Mouse (Mus musculus) MEL (cell line): ENCODE results near the gene Tepsin. TPM values are rescaled to one million over a fixed set of nuclear protein-coding genes. Genes with fewer than 3 reads are reported as not detected.

ENCODE experiments used
- DNase-seq: peaks from one replicate; pipeline ENCODE4 v3.0.0; 2011; ENCODE audit warnings: low read depth, low spot score
- H3K27ac ChIP-seq: 2 replicates; pipeline ENCODE4 v1.5.1; 2012; ENCODE audit warnings: low read depth, mild to moderate bottlenecking, control low read depth, low read length, moderate library complexity; ENCODE audit not compliant: control insufficient read depth
- H3K27me3 ChIP-seq, 2 experiments: fragments of 150-350 bp in 1 of 2; sonication (generic) in 1 of 2; 2 replicates each; pipeline ENCODE4 v1.6.1; 2012; ENCODE audit warnings: low read length in 2 of 2, mild to moderate bottlenecking in 2 of 2, improper control_type of control experiment in 1 of 2, moderate library complexity in 1 of 2; ENCODE audit not compliant: insufficient read depth in 2 of 2, control insufficient read depth in 1 of 2
- H3K36me3 ChIP-seq, 2 experiments: 2 replicates each; pipeline ENCODE4 v1.6.1; 2012 to 2014; ENCODE audit warnings: low read length in 2 of 2, improper control_type of control experiment in 1 of 2, inconsistent platforms in 1 of 2, mild to moderate bottlenecking in 1 of 2; ENCODE audit not compliant: insufficient read depth in 2 of 2, control insufficient read depth in 1 of 2
- H3K4me1 ChIP-seq, 2 experiments: fragments of 150-350 bp in 1 of 2; sonication (generic) in 1 of 2; 2 replicates each; pipeline ENCODE4 v1.6.1; 2012; ENCODE audit warnings: low read length in 2 of 2, improper control_type of control experiment in 1 of 2, mild to moderate bottlenecking in 1 of 2; ENCODE audit not compliant: insufficient read depth in 2 of 2, control insufficient read depth in 1 of 2
- H3K4me3 ChIP-seq, 2 experiments: fragments of 150-350 bp in 1 of 2; sonication (generic) in 1 of 2; 2 replicates each; pipeline ENCODE4 v1.5.1; 2012; ENCODE audit warnings: low read depth in 2 of 2, low read length in 2 of 2, mild to moderate bottlenecking in 2 of 2, moderate library complexity in 2 of 2, control low read depth in 1 of 2, improper control_type of control experiment in 1 of 2; ENCODE audit not compliant: control insufficient read depth in 1 of 2, insufficient read depth in 1 of 2
- H3K79me2 ChIP-seq: 2 replicates; pipeline ENCODE4 v1.6.1; 2012; ENCODE audit warnings: mild to moderate bottlenecking, low read length, moderate library complexity; ENCODE audit not compliant: control insufficient read depth, poor library complexity, insufficient read depth
- H3K9ac ChIP-seq: 2 replicates; pipeline ENCODE4 v1.6.1; 2012; ENCODE audit warnings: low read depth, mild to moderate bottlenecking, control low read depth, low read length, moderate library complexity; ENCODE audit not compliant: control insufficient read depth, poor library complexity, severe bottlenecking
- H3K9me3 ChIP-seq: fragments of 150-350 bp; sonication (generic); replicated peaks from 2 replicates; pipeline ENCODE4 v1.6.1; 2012; ENCODE audit warnings: mild to moderate bottlenecking, low read length, improper control_type of control experiment, moderate library complexity; ENCODE audit not compliant: insufficient read depth
- BHLHE40 ChIP-seq: IDR thresholded peaks from 2 replicates; pipeline ENCODE4 v1.6.1; 2012; ENCODE audit warnings: low read depth, mild to moderate bottlenecking, inconsistent platforms, low read length, improper control_type of control experiment, borderline replicate concordance
- CHD1 ChIP-seq: IDR thresholded peaks from 2 replicates; pipeline ENCODE4 v1.6.1; 2012; ENCODE audit warnings: low read depth, mild to moderate bottlenecking, inconsistent platforms, low read length, improper control_type of control experiment
- CTCF ChIP-seq, 3 experiments: IDR thresholded peaks in 2 of 3; conservative IDR thresholded peaks in 1 of 3; 2 replicates each; pipeline ENCODE4 v1.5.1; 2011 to 2012; ENCODE audit warnings: low read length in 3 of 3, low read depth in 2 of 3, mild to moderate bottlenecking in 2 of 3, improper control_type of control experiment in 1 of 3, inconsistent platforms in 1 of 3, mixed read lengths in 1 of 3, moderate library complexity in 1 of 3; ENCODE audit not compliant: control insufficient read depth in 1 of 3, insufficient read depth in 1 of 3, poor library complexity in 1 of 3, severe bottlenecking in 1 of 3
- E2F4 ChIP-seq: IDR thresholded peaks from 2 replicates; pipeline ENCODE4 v1.6.1; 2011; ENCODE audit warnings: low read depth, low read length, improper control_type of control experiment, borderline replicate concordance
- ELF1 ChIP-seq: IDR thresholded peaks from 2 replicates; pipeline ENCODE4 v1.6.1; 2014; ENCODE audit warnings: low read depth, mild to moderate bottlenecking, inconsistent platforms, low read length, improper control_type of control experiment, moderate library complexity
- ETS1 ChIP-seq: IDR thresholded peaks from 2 replicates; pipeline ENCODE4 v1.6.1; 2012; ENCODE audit warnings: low read depth, mild to moderate bottlenecking, inconsistent platforms, low read length, improper control_type of control experiment, moderate library complexity
- GABPA ChIP-seq: IDR thresholded peaks from 2 replicates; pipeline ENCODE4 v1.6.1; 2012; ENCODE audit warnings: low read depth, mild to moderate bottlenecking, inconsistent platforms, low read length, improper control_type of control experiment, moderate library complexity
- JUND ChIP-seq: IDR thresholded peaks from 2 replicates; pipeline ENCODE4 v1.6.1; 2011; ENCODE audit warnings: low read depth, mild to moderate bottlenecking, improper control_type of control experiment, low read length
- MEF2A ChIP-seq: IDR thresholded peaks from 2 replicates; pipeline ENCODE4 v1.6.1; 2014; ENCODE audit warnings: low read depth, mild to moderate bottlenecking, inconsistent platforms, low read length, improper control_type of control experiment; ENCODE audit not compliant: poor library complexity, insufficient replicate concordance, severe bottlenecking; ENCODE audit errors: extremely low read depth
- NELFE ChIP-seq: IDR thresholded peaks from 2 replicates; pipeline ENCODE4 v1.6.1; 2011; ENCODE audit warnings: low read depth, low read length, improper control_type of control experiment
- NRF1 ChIP-seq: IDR thresholded peaks from 2 replicates; pipeline ENCODE4 v1.6.1; 2014; ENCODE audit warnings: low read depth, mild to moderate bottlenecking, inconsistent platforms, low read length, improper control_type of control experiment, moderate library complexity; ENCODE audit not compliant: poor library complexity, insufficient read depth, severe bottlenecking
- RAD21 ChIP-seq: IDR thresholded peaks from 2 replicates; pipeline ENCODE4 v1.6.1; 2011; ENCODE audit warnings: mild to moderate bottlenecking, low read depth, low read length, improper control_type of control experiment
- SMC3 ChIP-seq: IDR thresholded peaks from 2 replicates; pipeline ENCODE4 v1.6.1; 2011; ENCODE audit warnings: low read depth, low read length, improper control_type of control experiment
- TAL1 ChIP-seq: IDR thresholded peaks from 2 replicates; pipeline ENCODE4 v1.6.1; 2012; ENCODE audit warnings: mild to moderate bottlenecking, inconsistent platforms, low read length, moderate library complexity, mixed read lengths
- TBP ChIP-seq: IDR thresholded peaks from 2 replicates; pipeline ENCODE4 v1.8.0; 2011; ENCODE audit warnings: low read depth, low read length, improper control_type of control experiment
- USF2 ChIP-seq, 2 experiments: IDR thresholded peaks; 2 replicates each; pipeline ENCODE4 v1.6.1; 2011 to 2012; ENCODE audit warnings: improper control_type of control experiment in 2 of 2, low read length in 2 of 2, borderline replicate concordance in 1 of 2, inconsistent platforms in 1 of 2, low read depth in 1 of 2, mild to moderate bottlenecking in 1 of 2; ENCODE audit not compliant: insufficient read depth in 1 of 2
- ZKSCAN1 ChIP-seq: IDR thresholded peaks from 2 replicates; pipeline ENCODE4 v1.6.1; 2012; ENCODE audit warnings: low read depth, mild to moderate bottlenecking, inconsistent platforms, low read length, improper control_type of control experiment, moderate library complexity
- ZNF384 ChIP-seq: IDR thresholded peaks from 2 replicates; pipeline ENCODE4 v1.6.1; 2012; ENCODE audit warnings: low read depth, mild to moderate bottlenecking, inconsistent platforms, low read length, improper control_type of control experiment
- polyA plus RNA-seq, 2 experiments: library from polyadenylated mRNA; stranded (reverse) in 1 of 2; unstranded in 1 of 2; fragments of >175 nt in 1 of 2; fragments of >200 nt in 1 of 2; gene quantifications; 2 replicates each; pipeline versions ENCODE4 v1.2.1 to v1.2.4; 2012; ENCODE audit warnings: low replicate concordance in 2 of 2, low read depth in 1 of 2; ENCODE audit not compliant: insufficient read length in 2 of 2, insufficient read depth in 1 of 2, missing spikeins in 1 of 2
- total RNA-seq: library from RNA; depleted of rRNA; stranded (reverse); fragments of 300-350 nt; gene quantifications from 2 replicates; pipeline ENCODE4 v1.2.3, GENCODE M21; 2012

The Tepsin gene
- total and polyA plus RNA-seq, 3 experiments = 14.3 to 16.6 TPM; not detected in 1

GRCm38 (mm10) chr11:120072986-120073647 lies 25.4 kb downstream of the Tepsin start:
- H3K36me3 ChIP-seq = no peaks in the 10 kb centered on the region
- no peak overlapping the region for H3K27ac ChIP-seq
- H3K27me3 ChIP-seq = no peaks in the 10 kb centered on the region
- TF ChIP-seq TAL1 (no peak), TBP (no peak), SMC3 (no peak), JUND (no peak), NRF1 (no peak), CTCF (IDR thresholded peaks at IDR 0.05 in 2 of 3, conservative IDR thresholded peaks at IDR 0.05 in 1 of 3; ENCODE audit: control insufficient read depth in 1 of 3, insufficient read depth in 1 of 3, low read depth in 2 of 3, low read length in 3 of 3, poor library complexity in 1 of 3, severe bottlenecking in 1 of 3) (no peak), ETS1 (no peak), ELF1 (no peak), CHD1 (no peak), ZNF384 (no peak), GABPA (no peak), ZKSCAN1 (no peak), RAD21 (no peak), USF2 (IDR thresholded peaks at IDR 0.05; ENCODE audit: borderline replicate concordance in 1 of 2, insufficient read depth in 1 of 2, low read depth in 1 of 2, low read length in 2 of 2) (no peak), NELFE (no peak)
- TF ChIP-seq, all 39 proteins: peak for 0
- Histone ChIP-seq H3K9me3 (no peaks in the 10 kb centered on the region), H3K4me1 (no peaks in the 10 kb centered on the region), H3K79me2 (no peaks in the 10 kb centered on the region), H3K9ac (no peak overlapping the region), H3K4me3 (no peak overlapping the region)
- DNase-seq = no peak

- TF ChIP-seq MEF2A (no peak), TBP (no peak), GABPA (no peak), E2F4 (no peak), CHD1 (no peak), BHLHE40 (no peak)
- Histone ChIP-seq H3K79me2 (no peaks in the 10 kb centered on the region), H3K4me3 (no peak overlapping the region), H3K4me1 (no peaks in the 10 kb centered on the region), H3K27me3 (no peaks in the 10 kb centered on the region), H3K36me3 (no peaks in the 10 kb centered on the region), H3K27ac (no peak overlapping the region), H3K9ac (no peak overlapping the region), H3K9me3 (no peaks in the 10 kb centered on the region)
- DNase-seq = no peak
Measured at GRCm38 (mm10) chr11:120071731-120072320, 26.7 kb downstream of the Tepsin start.
